Mouse (Mus musculus) hindbrain, embryonic 15.5 days (tissue): ENCODE results near the gene Agbl5. TPM values are rescaled to one million over a fixed set of nuclear protein-coding genes. Genes with fewer than 3 reads are reported as not detected.
A peak's percentile ranks its signal among the peaks of the same experiment; 100 is the strongest.

Source experiments
- ATAC-seq: fragments of 200-750 bp; cut with Nextera tagmentation; 2 replicates; pipeline ENCODE4 v1.8.0; 2017; ENCODE audit warnings: low read depth, moderate number of reproducible peaks, moderate TSS enrichment; ENCODE audit not compliant: low FRiP score
- H3K27ac ChIP-seq: fragments of 300-500 bp; sonication (generic); replicated peaks from 2 replicates; pipeline ENCODE4 v1.5.1; 2015; ENCODE audit warnings: mild to moderate bottlenecking, inconsistent platforms
- H3K27me3 ChIP-seq: fragments of 300-500 bp; sonication (generic); 2 replicates; pipeline ENCODE4 v1.6.1; 2015; ENCODE audit warnings: control low read depth, inconsistent platforms
- H3K36me3 ChIP-seq: fragments of 300-500 bp; sonication (generic); 2 replicates; pipeline ENCODE4 v1.6.1; 2015; ENCODE audit warnings: control low read depth, inconsistent platforms
- H3K4me1 ChIP-seq: fragments of 300-500 bp; sonication (generic); replicated peaks from 2 replicates; pipeline ENCODE4 v1.6.1; 2015; ENCODE audit warnings: control low read depth, inconsistent platforms
- H3K4me2 ChIP-seq: fragments of 300-500 bp; sonication (generic); 2 replicates; pipeline ENCODE4 v1.6.1; 2015; ENCODE audit warnings: moderate library complexity, mild to moderate bottlenecking, inconsistent platforms
- H3K4me3 ChIP-seq: fragments of 300-500 bp; sonication (generic); 2 replicates; pipeline ENCODE4 v1.5.1; 2015; ENCODE audit warnings: mild to moderate bottlenecking, inconsistent platforms
- H3K9ac ChIP-seq: fragments of 300-500 bp; sonication (generic); 2 replicates; pipeline ENCODE4 v1.6.1; 2015; ENCODE audit warnings: inconsistent platforms
- H3K9me3 ChIP-seq: fragments of 300-500 bp; sonication (generic); 2 replicates; pipeline ENCODE4 v1.6.1; 2016; ENCODE audit warnings: control low read depth, inconsistent platforms
- WGBS: fragments of 180-500 bp; shearing (Covaris S2); methylation state at CpG from one replicate; pipeline ENCODE4 v1.1.7; 2015; 5-methylcytosine and 5-hydroxymethylcytosine counted together
- polyA plus RNA-seq: library from polyadenylated mRNA; unstranded; fragments of >200 nt; fragmentation: Nextera tagmentation; extraction: Ambion mirVana; gene quantifications from 2 replicates; pipeline ENCODE4 v1.2.1, GENCODE M21; 2015

Gene Agbl5
- polyA plus RNA-seq, 1 experiment from 2014 or later: 25.7 TPM

DNA sequence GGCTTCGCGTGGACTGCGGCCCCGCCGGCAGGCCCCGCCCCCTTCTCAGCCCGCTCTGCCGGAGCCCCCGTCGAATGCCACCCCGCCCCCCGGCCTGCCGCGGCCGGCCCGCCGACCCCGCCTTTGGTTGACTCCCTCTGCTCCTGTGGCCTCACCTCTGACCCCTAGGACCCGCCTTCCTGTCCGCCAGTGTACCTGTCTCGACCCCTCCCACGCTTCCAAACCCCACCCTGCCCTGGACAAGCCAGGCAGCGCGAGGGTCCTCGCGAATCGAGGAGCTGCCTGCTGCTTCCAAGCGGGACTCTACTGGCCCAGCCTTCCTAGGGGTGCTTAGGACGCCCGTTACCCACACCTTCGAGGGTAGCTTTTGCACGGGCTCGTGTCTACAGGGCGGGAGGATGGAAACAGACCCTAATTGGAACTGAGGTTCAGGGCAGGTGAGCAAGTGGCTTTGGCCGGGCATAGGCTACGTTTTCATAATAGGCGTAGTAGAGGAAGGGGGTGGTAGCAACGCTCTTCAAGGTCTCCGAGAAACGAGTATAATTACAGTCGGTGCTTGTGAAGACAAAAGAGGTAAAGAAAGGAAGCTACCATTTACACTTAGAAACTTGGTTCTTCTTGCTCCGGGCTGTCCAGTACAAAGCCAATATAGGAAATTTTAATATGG is 727 bp downstream of the Agbl5 start:
- Histone ChIP-seq H3K36me3 (peaks cover 34% of the 10 kb centered on the region), H3K9me3 (no peaks in the 10 kb centered on the region), H3K27ac (peak overlapping the region; percentile 98), H3K4me1 (peaks cover 22% of the 10 kb centered on the region), H3K9ac (peak overlapping the region; percentile 84), H3K4me2 (peak overlapping the region; percentile 65), H3K4me3 (peak overlapping the region; percentile 65), H3K27me3 (no peaks in the 10 kb centered on the region)
- ATAC-seq: peak; percentile 16
- WGBS: under 1% methylated on average over 41 of the region's 42 CpGs

DNA sequence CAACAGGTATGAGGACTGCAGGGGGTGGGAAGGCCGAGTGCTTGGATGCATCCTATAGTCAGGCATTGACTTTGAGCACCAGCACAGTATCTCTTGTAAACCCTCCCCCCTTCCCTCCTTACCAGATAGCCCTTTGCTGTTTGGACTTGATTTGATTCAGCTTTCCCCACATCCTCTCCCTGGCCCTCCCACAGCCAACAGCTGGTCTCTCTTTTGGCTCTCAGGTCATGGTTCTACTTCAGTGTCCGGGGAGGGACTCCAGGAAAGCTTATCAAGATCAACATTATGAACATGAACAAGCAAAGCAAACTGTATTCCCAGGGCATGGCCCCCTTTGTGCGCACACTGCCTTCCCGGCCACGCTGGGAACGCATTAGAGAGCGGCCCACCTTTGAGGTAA is 1.9 kb downstream of the Agbl5 start:
- no peaks in the 10 kb centered on the region for H3K9me3 ChIP-seq
- H3K9ac ChIP-seq: peak overlapping the region; percentile 84; the same call in 1 of the 2 replicates
- H3K4me3 ChIP-seq: peak overlapping the region; percentile 65
- WGBS: 86% methylated on average over 7 of the region's 7 CpGs
- peaks cover 22% of the 10 kb centered on the region for H3K4me1 ChIP-seq
- no peak for ATAC-seq
- peaks cover 45% of the 10 kb centered on the region for H3K36me3 ChIP-seq
- peak overlapping the region; percentile 98; the same call in 1 of the 2 replicates for H3K27ac ChIP-seq
- H3K27me3 ChIP-seq: no peaks in the 10 kb centered on the region
- peak overlapping the region; percentile 65 for H3K4me2 ChIP-seq

GRCm38 (mm10) chr5:30901860-30902259 is 13.4 kb downstream of the Agbl5 start:
- Histone ChIP-seq H3K27ac (no peak overlapping the region), H3K9me3 (no peaks in the 10 kb centered on the region), H3K4me1 (peaks cover 23% of the 10 kb centered on the region), H3K36me3 (peaks cover 42% of the 10 kb centered on the region), H3K4me2 (no peak overlapping the region), H3K4me3 (no peak overlapping the region), H3K9ac (no peak overlapping the region), H3K27me3 (no peaks in the 10 kb centered on the region)
- no peak for ATAC-seq
- 94% methylated on average over 5 of the region's 5 CpGs for WGBS

DNA sequence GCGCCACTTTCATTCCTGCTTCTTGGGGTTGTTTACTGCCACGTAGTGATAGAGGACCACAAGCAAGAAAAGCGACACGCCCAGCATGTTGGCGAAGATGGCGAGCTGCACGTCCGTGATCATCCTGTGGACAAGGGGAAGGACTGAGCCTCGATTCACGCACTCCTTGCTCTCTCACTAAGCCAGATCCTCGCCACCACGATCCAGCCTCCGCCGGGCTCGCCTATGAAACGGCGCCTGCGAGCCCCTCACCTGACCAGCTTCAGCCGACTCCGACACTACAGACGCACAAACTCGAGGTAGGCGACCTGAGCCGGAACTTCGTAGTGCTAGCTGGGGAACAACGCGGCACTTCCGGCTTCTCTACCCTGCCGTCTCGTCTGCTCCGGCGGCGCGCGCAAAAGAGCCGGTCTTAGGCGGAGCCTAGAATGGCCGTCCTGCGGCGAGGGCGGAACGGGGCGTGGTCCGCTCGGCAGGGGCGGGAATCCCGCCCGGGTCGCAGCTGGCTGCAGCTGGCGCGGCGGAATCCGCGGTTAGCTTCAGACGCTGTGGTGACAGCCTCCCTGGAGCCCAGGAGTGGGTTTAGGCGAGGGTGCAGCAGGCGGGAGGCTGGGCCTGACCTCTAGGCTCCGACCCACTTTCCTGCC is 19.0 kb downstream of the Agbl5 start, which contains the start of gene Ost4:
TSS of gene Ost4 (minus strand) at position 376 of the 647 bp plus-strand sequence.
- Histone ChIP-seq H3K4me3 (peak within 1 kb of the TSS; percentile 80), H3K27me3 (no peaks in the 10 kb centered on the region), H3K27ac (peak within 1 kb of the TSS; percentile 85), H3K9me3 (no peaks in the 10 kb centered on the region), H3K9ac (peak within 1 kb of the TSS; percentile 78), H3K4me1 (peaks cover 38% of the 10 kb centered on the region), H3K4me2 (peak within 1 kb of the TSS; percentile 99), H3K36me3 (peaks cover 21% of the 10 kb centered on the region)
- peak; percentile 96 for ATAC-seq
- under 1% methylated on average over 58 of the region's 58 CpGs for WGBS

DNA sequence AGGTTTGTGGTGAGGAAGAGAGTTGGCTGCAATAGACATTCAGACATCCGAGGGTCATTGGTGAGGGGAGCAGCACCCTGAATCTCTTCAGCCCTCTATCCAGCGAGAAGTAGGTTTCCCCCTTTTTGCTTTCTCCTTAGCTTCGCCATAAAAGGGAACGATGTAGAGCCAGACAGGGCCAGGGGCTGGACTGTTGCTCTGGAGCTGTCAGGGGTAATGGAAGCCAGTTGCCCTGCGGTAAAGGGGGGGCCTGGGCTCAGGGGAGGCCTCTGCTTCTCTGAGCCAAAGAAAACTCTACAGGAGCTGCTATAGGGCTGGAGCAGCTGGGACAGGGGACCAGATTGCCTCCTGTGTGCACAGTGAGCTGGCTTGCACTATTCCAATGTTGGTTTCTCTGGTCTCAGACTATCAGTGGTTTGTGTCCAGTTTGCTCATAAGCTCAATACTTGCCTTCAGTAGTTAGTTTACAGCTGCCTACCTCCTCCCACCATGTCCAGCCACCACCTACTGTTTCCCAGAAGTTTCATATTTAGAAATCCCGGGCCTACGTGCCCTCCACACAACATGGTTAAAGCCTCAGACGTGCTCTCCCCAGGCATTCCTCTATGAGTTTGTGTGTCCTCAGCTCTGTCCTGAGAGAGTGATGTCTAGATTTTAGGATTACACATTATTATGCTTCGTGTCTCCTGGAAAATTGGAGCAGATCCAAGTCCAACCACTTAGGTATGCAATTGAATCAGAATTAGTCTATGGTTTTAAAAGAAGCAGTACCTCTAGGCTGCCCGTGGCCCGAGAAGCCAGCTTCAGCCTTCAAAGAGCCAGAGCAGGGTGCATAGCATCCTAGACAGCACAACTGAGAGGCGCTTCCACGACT is 20.2 kb downstream of the Agbl5 start:
- Histone ChIP-seq H3K4me1 (peaks cover 47% of the 10 kb centered on the region), H3K4me2 (peak overlapping the region; percentile 99), H3K9ac (peak overlapping the region; percentile 78), H3K27ac (no peak overlapping the region), H3K36me3 (peaks cover 16% of the 10 kb centered on the region), H3K27me3 (no peaks in the 10 kb centered on the region), H3K9me3 (no peaks in the 10 kb centered on the region), H3K4me3 (peak overlapping the region; percentile 80)
- 0 out of 2 replicates have a peak, but pooled peaks have one; percentile 2 for ATAC-seq
- WGBS: 55% methylated on average over 13 of the region's 13 CpGs

DNA sequence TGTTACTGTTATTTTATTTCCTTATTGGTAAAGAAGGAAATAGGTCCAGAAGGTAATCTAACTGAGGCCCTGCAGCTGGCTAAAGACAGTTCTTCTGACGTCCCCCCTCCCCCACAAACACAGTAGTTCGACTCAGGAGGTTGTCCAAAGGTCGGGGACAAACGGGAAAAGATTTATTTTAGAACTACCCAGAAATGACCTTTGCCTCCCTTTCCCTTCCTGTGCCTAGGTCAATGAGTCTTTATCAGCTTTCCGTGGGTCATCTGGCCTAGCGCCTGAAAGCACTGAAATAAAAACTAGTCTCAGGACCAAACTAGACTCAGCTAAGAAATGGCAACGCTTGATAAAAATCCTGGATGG is 20.8 kb downstream of the Agbl5 start:
- H3K4me3 ChIP-seq: no peak overlapping the region
- no peaks in the 10 kb centered on the region for H3K27me3 ChIP-seq
- H3K36me3 ChIP-seq: peaks cover 12% of the 10 kb centered on the region
- H3K4me2 ChIP-seq: no peak overlapping the region
- WGBS: 64% methylated on average over 7 of the region's 7 CpGs
- H3K9ac ChIP-seq: no peak overlapping the region
- H3K4me1 ChIP-seq: peaks cover 47% of the 10 kb centered on the region
- ATAC-seq: no peak
- no peaks in the 10 kb centered on the region for H3K9me3 ChIP-seq
- H3K27ac ChIP-seq: no peak overlapping the region

GRCm38 (mm10) chr5:30909863-30910262 is 21.4 kb downstream of the Agbl5 start:
- H3K36me3 ChIP-seq: peaks cover 6% of the 10 kb centered on the region
- WGBS: 86% methylated on average over 7 of the region's 7 CpGs
- no peak overlapping the region for H3K4me3 ChIP-seq
- H3K9ac ChIP-seq: no peak overlapping the region
- H3K9me3 ChIP-seq: no peaks in the 10 kb centered on the region
- H3K27me3 ChIP-seq: no peaks in the 10 kb centered on the region
- ATAC-seq: no peak
- no peak overlapping the region for H3K27ac ChIP-seq
- peaks cover 44% of the 10 kb centered on the region for H3K4me1 ChIP-seq
- no peak overlapping the region for H3K4me2 ChIP-seq

DNA sequence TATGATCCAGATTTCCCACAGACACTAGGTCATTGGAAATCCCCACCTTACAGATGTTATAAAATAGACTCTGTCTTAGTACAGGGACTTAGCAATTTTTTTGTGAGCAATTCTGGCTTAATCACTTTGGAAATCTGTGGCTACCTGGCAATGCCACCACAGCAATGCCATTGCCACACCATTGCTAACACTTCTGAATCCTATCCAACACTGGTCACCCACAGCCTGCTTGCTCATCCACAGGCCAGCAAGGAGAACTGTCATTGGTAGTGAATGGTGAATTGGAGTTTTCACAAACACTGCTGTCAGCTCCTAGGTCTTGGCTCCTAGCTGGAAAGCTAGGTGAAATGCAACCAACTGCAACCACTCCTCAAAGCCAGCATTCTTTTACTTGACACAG is 22.0 kb downstream of the Agbl5 start:
- no peaks in the 10 kb centered on the region for H3K9me3 ChIP-seq
- no peak overlapping the region for H3K9ac ChIP-seq
- no peak overlapping the region for H3K4me3 ChIP-seq
- no peaks in the 10 kb centered on the region for H3K27me3 ChIP-seq
- H3K4me1 ChIP-seq: peaks cover 41% of the 10 kb centered on the region
- peaks cover 1% of the 10 kb centered on the region; the same call in 1 of the 2 replicates for H3K36me3 ChIP-seq
- no peak overlapping the region for H3K27ac ChIP-seq
- ATAC-seq: no peak
- H3K4me2 ChIP-seq: no peak overlapping the region

- H3K9ac ChIP-seq: no peak overlapping the region
- H3K36me3 ChIP-seq: no peaks in the 10 kb centered on the region
- no peaks in the 10 kb centered on the region for H3K27me3 ChIP-seq
- peak overlapping the region; percentile 59; the same call in 1 of the 2 replicates for H3K27ac ChIP-seq
- peaks cover 32% of the 10 kb centered on the region for H3K4me1 ChIP-seq
- H3K4me2 ChIP-seq: no peak overlapping the region
- H3K4me3 ChIP-seq: no peak overlapping the region
- ATAC-seq: no peak
- no peaks in the 10 kb centered on the region for H3K9me3 ChIP-seq
- WGBS: 50% methylated on average over 5 of the region's 5 CpGs
Measured at GRCm38 (mm10) chr5:30912156-30912555, 23.7 kb downstream of the Agbl5 start.

DNA sequence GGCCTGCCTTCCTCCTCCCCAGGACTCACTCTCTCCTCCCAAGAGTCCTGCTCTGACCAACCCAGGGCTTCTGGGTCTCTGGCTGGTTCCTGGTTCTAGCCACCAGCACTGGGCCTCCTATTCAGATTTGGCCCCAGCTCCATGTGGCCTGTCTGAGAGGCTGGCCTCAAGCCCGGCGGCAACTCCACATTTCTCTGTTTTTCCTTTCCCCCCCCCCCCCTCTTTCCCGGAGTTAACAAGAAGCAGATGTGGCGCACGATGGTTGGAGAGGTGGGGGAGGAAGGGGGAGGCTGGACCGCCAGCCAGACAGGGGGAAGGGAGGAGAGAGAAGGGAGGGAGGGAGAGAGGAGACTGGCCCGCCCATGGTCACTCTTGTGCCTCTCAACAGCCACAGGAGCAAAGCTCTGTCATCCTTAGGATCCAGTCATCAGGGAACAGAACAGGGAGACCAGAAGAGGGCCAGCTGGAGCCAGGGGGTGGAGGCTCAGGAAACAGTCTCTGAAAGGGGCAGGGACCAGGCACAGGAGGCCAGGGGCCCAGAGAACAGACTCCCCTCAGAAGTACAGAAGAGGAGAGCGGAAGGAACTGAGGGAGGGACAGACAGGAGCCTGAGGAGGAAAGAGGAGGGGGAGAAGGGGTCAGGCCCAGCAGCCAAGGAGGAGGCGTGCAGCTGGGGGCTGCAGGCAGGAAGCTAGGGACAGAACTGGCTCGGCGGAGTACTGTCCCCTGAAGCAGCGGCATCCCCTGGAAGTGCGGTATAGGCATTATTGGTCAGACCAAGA is 24.8 kb downstream of the Agbl5 start, which contains the start of gene Emilin1:
TSS of gene Emilin1 (plus strand) at position 343 of the 782 bp plus-strand sequence.
- peak within 1 kb of the TSS; percentile 38 for H3K4me2 ChIP-seq
- H3K9ac ChIP-seq: no peak within 1 kb of the TSS
- peak within 1 kb of the TSS; percentile 59 for H3K27ac ChIP-seq
- peak within 1 kb of the TSS; percentile 11 for H3K4me3 ChIP-seq
- WGBS: 31% methylated on average over 12 of the region's 13 CpGs
- H3K27me3 ChIP-seq: no peaks in the 10 kb centered on the region
- no peaks in the 10 kb centered on the region for H3K36me3 ChIP-seq
- ATAC-seq: no peak
- peaks cover 28% of the 10 kb centered on the region for H3K4me1 ChIP-seq
- no peaks in the 10 kb centered on the region for H3K9me3 ChIP-seq

DNA sequence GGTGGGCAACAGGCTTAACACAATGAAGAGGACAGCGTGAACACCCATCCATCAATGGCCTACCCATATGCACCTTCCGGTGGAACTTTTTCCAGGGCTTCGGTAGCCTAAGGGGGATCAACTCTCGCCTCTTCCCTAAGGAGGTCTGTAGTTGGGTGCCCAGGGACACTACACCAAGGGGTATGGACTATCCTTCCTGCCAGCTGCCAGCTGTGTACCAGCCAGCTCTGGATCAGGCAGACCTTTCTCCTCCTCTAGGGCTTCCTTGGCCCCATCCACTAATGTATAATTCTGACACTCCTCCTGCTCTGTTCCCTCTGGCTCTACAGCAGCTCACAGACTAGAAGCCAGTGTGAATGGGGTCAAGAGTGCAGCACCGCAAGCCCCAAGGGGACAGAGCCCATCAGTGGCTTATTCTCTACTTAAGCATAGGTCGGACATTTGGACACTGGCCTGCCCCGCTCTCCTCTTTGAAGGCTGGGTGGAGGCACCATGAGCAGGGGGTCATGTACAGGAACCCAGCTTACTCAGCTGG is 25.7 kb downstream of the Agbl5 start:
- no peak overlapping the region for H3K9ac ChIP-seq
- H3K27me3 ChIP-seq: no peaks in the 10 kb centered on the region
- WGBS: 82% methylated on average over 7 of the region's 7 CpGs
- no peaks in the 10 kb centered on the region for H3K9me3 ChIP-seq
- H3K4me2 ChIP-seq: peak overlapping the region; percentile 38
- H3K27ac ChIP-seq: peak overlapping the region; percentile 59; the same call in 1 of the 2 replicates
- no peaks in the 10 kb centered on the region for H3K36me3 ChIP-seq
- peaks cover 24% of the 10 kb centered on the region for H3K4me1 ChIP-seq
- no peak for ATAC-seq
- peak overlapping the region; percentile 11; the same call in 1 of the 2 replicates for H3K4me3 ChIP-seq
